Mouse (Mus musculus): ENCODE data around the gene Podn.

The Podn gene

GRCm38 (mm10) chr4:108077224-108077955, 18.9 kb downstream of the Podn start:
- DNase-seq: no peak

- no peak for DNase-seq
These were observed 21.9 kb downstream of the Podn start for GRCm38 (mm10) chr4:108074204-108074823.

GRCm38 (mm10) chr4:108072086-108072485, 24.2 kb downstream of the Podn start:
- peak; percentile 75 to 81 for DNase-seq

GRCm38 (mm10) chr4:108071235-108071901, 24.9 kb downstream of the Podn start:
- DNase-seq: peak; percentile 96 to 97

- DNase-seq: no peak
These were observed 25.5 kb downstream of the Podn start for GRCm38 (mm10) chr4:108070723-108071122.

- DNase-seq: no peak
These were observed 26.0 kb downstream of the Podn start for GRCm38 (mm10) chr4:108070286-108070685.

GRCm38 (mm10) chr4:108068081-108068480, 28.2 kb downstream of the Podn start:
- no peak for DNase-seq

- DNase-seq: no peak
These were observed 29.0 kb downstream of the Podn start for GRCm38 (mm10) chr4:108067261-108067660.

- DNase-seq: no peak
These were observed 29.7 kb downstream of the Podn start for GRCm38 (mm10) chr4:108066569-108066968.

GRCm38 (mm10) chr4:108065176-108065844, 30.9 kb downstream of the Podn start:
- no peak for DNase-seq

GRCm38 (mm10) chr4:108063616-108064015, 32.6 kb downstream of the Podn start:
- no peak for DNase-seq

GRCm38 (mm10) chr4:108062524-108062923, 33.7 kb downstream of the Podn start:
- DNase-seq: no peak

GRCm38 (mm10) chr4:108060774-108061173, 35.5 kb downstream of the Podn start:
- no peak for DNase-seq

GRCm38 (mm10) chr4:108059601-108060379, 36.5 kb downstream of the Podn start:
- no peak for DNase-seq

- DNase-seq: peak in 1 of 2 experiments; percentile 32
These were observed 38.1 kb downstream of the Podn start for GRCm38 (mm10) chr4:108058166-108058565.

GRCm38 (mm10) chr4:108057247-108057646, 39.0 kb downstream of the Podn start:
- DNase-seq: no peak

GRCm38 (mm10) chr4:108055873-108056272, 40.4 kb downstream of the Podn start:
- DNase-seq: no peak

- no peak for DNase-seq
These were observed 43.6 kb downstream of the Podn start for GRCm38 (mm10) chr4:108052673-108053072.

- DNase-seq: peak; percentile 42 to 55
These were observed 44.5 kb downstream of the Podn start for GRCm38 (mm10) chr4:108051687-108052274.

- no peak for DNase-seq
These were observed 50.1 kb downstream of the Podn start for GRCm38 (mm10) chr4:108046136-108046535.

GRCm38 (mm10) chr4:108045136-108046107, 50.8 kb downstream of the Podn start:
- DNase-seq: no peak

Data from lung, adult 18-20 months (tissue).